Mouse (Mus musculus) heart, postnatal 25 days (tissue): ENCODE results near the gene Zfp383. TPM values are rescaled to one million over a fixed set of nuclear protein-coding genes. Genes with fewer than 3 reads are reported as not detected.
"Not testable (repeated sequence)": the region's sequence is repeated elsewhere in the genome, so short reads cannot be mapped to it uniquely, and the experiment has no call there.

Source experiments
- DNase-seq: peaks from one replicate; pipeline ENCODE4 v3.0.0; 2022; ENCODE audit warnings: low spot score
- intact Hi-C: fragments of 180-260 bp; cut with DNase I; formaldehyde crosslinking; loops from one replicate; pipeline ENCODE4 v1.15.1; 2025
- microRNA-seq: library from miRNA; unstranded; fragments of <30 nt; microRNA quantifications from one replicate; pipeline ENCODE4 v1.2.0, GENCODE M21; 2022
- total RNA-seq, 2 experiments: library from RNA; stranded (reverse); gene quantifications; 2 replicates each; pipeline ENCODE4 v1.2.3; 2021

Gene Zfp383
- total RNA-seq, 2 experiments from 2014 or later = 6.2 to 8.2 TPM

DNA sequence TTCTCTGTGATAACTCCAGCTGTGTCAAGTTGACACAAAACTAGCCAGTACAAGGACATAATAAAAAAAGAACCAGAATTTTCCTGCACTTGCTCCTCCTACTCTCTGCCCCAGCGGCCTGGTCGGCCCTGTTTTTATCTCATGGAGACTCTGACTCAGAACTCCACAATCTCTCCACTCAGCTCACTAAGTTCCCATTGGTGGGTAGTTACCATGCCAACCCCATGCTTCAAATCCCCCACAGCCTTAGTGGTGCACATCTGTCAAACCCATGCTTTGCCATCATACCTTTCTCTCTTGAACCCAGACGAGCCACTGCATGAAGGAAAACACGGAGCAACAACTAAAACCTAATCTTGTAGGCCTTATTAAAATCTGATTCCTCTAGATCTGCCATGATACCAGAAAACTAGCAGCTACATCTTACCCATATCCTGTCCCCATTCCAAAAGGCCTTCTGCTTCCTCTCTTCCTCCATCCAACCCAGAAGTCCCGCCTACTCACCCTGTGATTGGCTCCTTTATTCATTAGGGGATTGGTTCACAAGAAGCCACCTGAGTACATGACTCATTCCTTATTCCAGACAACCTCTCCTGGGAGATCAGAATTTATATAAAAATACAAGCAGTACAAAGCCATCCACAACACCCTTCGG, 13.5 kb downstream of the Zfp383 start:
- DNase-seq = no peak
- intact Hi-C loops = no loop called here

DNA sequence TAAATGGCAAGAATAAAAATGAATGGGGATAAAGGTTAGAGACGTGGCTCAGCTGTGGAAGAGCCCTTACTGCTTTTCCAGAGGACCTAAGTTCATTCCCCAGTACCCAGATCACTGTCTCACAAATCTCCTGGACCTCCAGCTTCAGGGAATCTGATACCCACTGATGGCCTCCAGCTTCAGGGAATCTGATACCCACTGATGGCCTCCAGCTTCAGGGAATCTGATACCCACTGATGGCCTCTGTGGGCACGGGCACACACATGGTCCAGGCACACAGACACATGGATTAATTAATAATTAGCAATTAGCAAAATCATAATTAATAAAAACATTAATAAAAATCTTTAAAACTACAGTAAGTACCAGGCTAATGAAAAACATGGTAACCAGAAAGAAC, 14.8 kb downstream of the Zfp383 start:
- no peak for DNase-seq
- intact Hi-C loops = no loop called here

DNA sequence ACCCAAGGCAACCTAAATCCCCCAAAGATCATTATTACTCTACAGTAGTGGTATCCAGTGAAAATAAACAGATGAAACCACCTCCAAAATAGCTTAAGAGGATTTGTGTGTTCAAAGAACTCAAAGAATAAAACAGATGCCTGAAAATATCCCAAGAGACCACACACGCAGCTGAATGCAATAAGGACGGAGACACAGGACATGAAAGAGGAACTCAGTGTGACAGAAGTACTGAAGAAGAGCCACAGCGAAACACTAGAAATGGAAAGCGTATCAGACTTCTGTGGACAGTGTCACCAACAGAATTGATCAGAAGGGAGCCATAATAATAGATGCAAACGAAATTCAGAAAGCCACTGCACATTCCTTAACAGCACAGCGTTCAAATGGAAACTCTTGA, 30.8 kb downstream of the Zfp383 start:
- intact Hi-C loops = no loop called here
- DNase-seq = no peak

DNA sequence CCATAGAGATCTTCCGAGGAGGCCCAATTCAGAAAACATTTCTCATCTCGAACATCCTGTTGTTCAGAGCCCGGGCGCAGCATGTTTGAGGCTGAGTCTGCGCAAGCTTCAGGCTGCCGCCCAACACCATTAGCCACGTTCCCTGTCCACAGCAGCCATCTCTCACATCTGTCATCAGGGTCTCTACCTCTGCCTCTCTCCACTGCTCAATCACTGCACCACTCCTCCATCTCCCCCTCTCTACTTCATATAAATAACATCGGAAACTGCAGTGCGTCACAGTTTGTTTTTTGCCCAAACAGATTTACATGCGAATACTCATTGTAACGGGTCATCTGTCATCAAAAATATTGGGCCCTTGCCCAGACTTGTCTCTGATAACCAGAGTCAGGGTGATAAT, 33.0 kb downstream of the Zfp383 start:
- intact Hi-C loops = no loop called here
- DNase-seq = no peak

DNA sequence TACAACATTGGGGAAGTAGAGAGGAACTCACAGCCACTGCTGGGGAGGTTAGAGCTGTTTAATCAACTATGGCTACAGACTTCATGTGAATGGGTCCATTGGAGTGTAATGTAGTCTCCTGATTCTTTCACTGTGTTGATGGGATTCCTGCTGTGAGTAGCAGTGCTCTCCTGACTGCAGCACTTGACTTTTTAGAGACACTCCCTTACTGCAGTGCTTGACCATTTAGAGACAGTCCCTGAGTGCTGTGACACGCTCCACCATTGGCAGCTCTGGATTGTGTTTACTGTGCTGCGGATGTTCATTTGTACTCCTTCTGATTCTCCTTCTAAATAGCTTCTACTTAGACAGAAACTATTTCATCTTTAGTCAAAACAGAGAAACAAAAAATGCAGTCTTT, 34.7 kb downstream of the Zfp383 start:
- no peak for DNase-seq
- intact Hi-C loops = no loop called here

DNA sequence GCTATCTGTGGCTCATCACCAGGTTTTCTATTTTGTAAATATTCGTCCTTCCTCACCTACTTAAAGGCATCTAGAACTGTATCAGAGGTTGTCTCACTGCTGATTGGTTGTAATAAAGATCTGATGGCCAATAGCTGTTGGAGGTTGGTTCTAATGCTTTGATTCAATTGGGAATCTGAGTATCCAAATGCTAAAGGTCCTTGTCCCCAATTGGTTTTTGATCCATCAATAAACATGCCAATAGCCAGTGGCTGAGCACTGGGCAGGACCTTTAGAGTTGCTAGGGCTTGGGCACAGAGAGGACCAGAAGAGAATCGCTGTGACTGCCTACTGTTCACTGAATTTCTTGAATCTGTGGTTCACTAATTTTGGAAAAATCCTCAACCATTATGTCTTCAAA, 35.7 kb downstream of the Zfp383 start:
- DNase-seq = no peak
- intact Hi-C loops = no loop called here

DNA sequence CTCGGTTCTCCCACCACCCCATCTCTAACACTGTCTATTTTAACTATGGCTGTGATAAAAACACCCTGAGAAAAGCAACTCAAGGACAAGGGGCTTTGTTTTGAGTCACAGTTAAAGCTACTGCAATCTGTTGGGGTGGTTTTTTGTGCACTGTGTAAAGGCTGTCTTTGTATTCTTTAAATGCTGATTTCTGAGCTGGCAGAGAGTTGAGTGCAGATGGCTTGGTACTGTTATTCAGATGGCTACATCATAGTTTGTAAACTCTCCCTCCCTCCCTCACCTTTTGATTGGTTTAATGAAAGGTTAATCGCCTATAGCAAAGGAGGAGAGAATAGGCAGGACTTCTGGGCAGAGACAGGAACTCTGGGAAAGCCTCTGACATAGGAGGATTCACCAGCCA, 36.2 kb downstream of the Zfp383 start:
- intact Hi-C loops = no loop called here
- no peak for DNase-seq

DNA sequence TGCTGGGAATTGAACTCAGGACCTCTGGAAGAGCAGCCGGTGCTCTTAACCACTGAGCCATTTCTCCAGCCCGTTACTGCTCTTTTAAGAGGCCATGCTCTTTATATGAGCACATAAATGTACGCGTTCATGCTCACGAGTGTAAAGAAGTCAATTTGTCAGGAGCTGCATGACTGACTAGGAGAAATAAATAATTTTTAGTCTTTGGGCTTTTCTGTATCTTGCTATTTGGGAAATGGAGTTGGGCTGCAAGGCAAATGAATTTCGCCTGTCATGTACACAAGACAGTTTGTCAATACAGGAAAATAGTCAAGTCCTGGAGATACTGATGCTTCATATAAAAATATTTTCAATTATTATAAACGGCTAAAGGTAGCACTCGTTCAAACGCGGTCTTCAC, 45.1 kb downstream of the Zfp383 start:
- DNase-seq = no peak
- intact Hi-C loops = no loop called here

DNA sequence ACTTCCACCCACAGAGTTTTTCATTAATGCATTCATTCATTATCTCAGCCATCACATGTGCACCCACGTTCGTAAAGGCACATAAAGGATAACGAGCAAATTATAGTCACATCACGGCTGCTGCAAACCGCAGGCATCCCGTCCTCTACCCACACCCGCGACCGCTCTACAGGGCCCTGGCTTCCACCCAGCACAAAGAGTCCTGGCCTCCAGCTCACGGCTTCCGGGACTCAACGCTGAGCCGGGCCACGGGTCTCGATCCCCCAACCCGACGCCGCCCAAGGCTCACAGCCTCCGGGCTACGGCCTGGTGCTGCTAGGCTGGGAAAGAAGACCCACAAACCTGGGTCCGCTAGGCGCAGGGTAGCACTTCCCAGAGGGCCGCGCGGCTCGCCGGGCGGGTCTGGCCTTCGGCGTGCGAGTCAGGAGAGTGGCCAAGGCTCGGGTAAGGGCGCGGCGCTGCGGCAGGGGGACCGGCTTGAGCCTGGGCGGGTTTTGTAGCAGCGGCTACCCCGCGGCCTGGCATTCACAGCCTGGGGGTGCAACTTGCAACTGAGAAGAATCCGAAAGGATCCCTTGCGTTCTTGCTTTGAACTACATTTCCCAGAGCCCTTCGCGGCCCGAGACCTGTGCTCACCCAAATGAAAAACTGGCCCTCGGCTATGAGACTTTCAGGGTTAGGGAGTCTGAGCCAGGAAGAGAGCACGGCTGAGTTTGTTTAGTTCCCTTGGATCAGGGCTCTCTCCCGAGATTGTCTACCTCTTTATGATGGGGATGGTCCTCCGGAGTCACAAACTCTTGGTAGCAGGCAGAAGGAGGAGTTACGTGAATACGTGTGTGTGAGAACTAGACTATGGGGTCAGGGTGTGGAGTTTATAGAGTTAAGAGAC, 45.7 kb downstream of the Zfp383 start, which contains the start of gene Zfp74:
TSS of gene Zfp74 (minus strand) at position 577 of the 889 bp plus-strand sequence.
- intact Hi-C loops = loop anchor here (2.0 kb wide), 2 partner anchors 29 to 43 kb away; partner anchors contain the start of gene Zfp568
- DNase-seq = peak; percentile 54

DNA sequence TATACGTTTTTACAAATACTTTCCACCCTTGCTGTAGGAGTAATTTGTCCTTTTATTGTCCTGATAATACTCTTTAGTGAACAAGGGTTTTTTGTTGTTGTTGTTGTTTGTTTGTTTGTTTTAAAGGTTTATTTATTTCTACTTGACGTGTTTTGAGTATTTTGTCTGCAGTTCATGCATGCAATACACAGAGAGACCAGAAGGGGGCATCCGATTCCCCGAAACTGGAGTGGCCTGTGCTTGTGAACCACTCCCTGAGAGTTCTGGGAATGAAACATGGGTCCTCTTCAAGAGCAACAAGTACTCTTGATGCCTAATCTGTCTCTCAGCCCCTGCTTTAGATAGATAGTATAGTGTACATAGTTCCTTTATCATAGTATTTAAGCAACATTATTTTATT, 46.7 kb downstream of the Zfp383 start:
- DNase-seq = no peak
- intact Hi-C loops = loop anchor here (2.0 kb wide), 2 partner anchors 28 to 44 kb away; partner anchors contain the start of gene Zfp568

DNA sequence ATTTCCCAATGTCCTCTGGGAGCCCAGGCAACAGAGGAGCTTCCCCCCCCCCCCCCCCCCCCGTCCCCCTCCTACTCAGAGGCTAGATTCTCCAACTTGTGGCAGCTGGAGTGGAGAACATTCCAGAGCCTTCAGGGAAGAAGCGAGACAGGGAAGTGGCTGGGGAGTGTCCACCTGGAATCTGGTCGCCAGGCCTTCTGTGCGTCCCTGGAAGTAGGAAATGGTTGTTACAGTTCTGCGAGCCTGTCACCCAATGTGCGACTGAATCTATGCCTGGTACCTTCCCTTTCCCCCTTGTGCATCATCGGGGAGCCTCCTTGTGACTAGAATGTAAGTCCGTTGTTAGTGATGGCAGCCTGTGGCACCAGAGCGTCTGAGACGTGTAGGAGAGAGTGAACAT, 48.2 kb downstream of the Zfp383 start:
- intact Hi-C loops = no loop called here
- no peak for DNase-seq

DNA sequence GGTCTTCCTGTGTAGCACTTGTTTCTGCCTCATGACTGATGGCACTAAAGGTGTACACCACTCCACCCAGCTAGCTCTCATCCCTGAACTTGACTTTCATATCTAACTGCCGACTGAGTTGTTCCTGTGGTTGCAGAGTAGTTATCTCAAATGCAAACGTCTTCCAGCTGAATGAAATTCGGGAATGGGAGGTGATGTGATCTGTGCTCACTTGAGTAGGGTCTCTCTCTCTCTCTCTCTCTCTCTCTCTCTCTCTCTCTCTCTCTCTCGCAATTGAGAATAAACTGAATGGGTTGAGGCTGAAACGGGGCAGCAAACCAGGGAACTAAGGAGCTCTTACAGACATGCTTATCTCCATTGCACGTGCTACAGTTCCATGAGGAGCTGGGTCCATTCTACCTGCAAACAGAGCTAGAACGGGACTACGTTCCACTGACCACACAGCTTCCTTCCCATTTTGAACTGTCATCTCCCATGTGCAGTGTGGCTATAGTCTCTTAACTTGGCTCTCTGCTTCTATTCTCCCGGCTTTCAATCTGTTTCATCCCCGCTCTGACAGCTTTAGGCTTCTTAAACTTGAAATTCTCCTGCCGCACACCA, 50.2 kb downstream of the Zfp383 start:
- no peak for DNase-seq
- intact Hi-C loops = no loop called here

DNA sequence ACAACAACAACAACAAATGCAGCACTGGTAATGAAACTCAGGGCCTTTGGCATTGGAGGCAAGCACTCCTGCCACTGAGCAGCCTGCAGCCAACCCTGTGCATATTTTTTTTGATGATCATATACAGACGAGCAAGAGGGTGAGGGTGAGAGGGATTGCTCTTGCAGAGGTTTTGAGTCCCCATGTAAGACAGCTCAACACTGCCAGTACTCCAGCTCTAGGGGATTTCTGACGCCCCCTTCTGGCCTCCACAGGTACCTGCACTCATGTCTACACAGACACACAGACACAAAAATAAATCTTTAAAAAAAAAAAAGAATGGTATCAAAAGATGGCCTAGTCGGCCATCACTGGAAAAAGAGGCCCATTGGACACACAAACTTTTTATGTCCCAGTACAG, 51.0 kb downstream of the Zfp383 start:
- intact Hi-C loops = no loop called here
- DNase-seq = no peak

DNA sequence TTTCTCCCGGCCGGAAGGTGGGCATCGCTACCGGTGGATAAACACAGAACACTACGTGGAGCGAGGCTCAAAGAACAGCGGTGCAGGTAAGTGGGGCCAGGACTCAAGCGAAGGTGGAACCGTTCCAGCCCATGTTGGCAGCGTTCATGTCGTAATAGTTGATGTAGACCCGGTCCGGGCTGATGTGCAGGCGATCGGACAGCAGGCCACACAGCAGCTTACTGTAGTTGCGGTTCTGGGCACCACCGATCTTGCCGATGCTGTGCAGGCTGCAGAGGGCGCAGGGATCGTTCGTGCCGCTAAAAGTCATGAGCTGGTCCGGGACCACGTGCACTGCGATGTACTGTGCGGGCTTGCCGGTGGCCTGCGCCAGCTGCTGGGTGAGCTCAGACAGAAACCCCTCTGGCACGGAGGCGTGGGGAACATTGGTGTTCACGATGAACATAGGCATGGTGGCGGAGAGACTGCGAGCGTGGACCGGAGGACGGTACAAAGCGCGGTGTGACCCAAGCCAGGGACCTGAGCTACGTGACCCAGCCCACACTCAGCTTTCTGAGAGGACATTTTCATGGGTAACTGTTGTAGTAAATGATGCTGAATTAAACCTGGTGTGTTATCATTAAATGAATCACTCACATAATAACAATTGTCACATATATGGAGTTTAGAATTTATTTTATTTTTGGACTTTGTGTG, 57.2 kb downstream of the Zfp383 start:
- intact Hi-C loops, DNase-seq: not testable (repeated sequence)

Small RNA genes lying within 50 kb of the gene (microRNA-seq; reads per million reads assigned to microRNA genes)
- 2.8 reads per million, percentile 3 among the genes with 10 or more reads in this experiment for gene Mir7668

Other genes starting within 250 kb of the Zfp383 start
- not detected for gene Catsperg2, start 181.2 kb upstream of the Zfp383 start, total RNA-seq
- gene Zfp84, start 139.7 kb upstream of the Zfp383 start, total RNA-seq = 10 to 100 TPM; 10.2 to 12.4 TPM
- 1 to 10 TPM; 5.2 to 6.1 TPM for gene Zfp30, start 124.2 kb upstream of the Zfp383 start, total RNA-seq
- gene Zfp790, start 92.1 kb upstream of the Zfp383 start, total RNA-seq = 10 to 100 TPM; 12.4 to 12.7 TPM
- gene Zfp940, start 54.6 kb upstream of the Zfp383 start, total RNA-seq = 1 to 10 TPM in 1 of 2 experiments, under 1 TPM in 1; 0.16 to 1.1 TPM
- 1 to 10 TPM; 3.0 to 3.5 TPM for gene Zfp420, start 48.2 kb upstream of the Zfp383 start, total RNA-seq
- gene Zfp27, start 1.7 kb upstream of the Zfp383 start, total RNA-seq = 1 to 10 TPM; 7.0 to 8.7 TPM
- gene Zfp74, start 45.9 kb downstream of the Zfp383 start, total RNA-seq = 1 to 10 TPM; 6.6 to 7.8 TPM
- 10 to 100 TPM; 24.5 to 28.1 TPM for gene Zfp568, start 75.7 kb downstream of the Zfp383 start, total RNA-seq
- gene Zfp14, start 143.2 kb downstream of the Zfp383 start, total RNA-seq = 1 to 10 TPM; 2.2 to 2.8 TPM
- 1 to 10 TPM; 1.9 to 2.0 TPM for gene Zfp82, start 164.7 kb downstream of the Zfp383 start, total RNA-seq
- gene Gm26920, start 182.2 kb downstream of the Zfp383 start, total RNA-seq = not detected
- gene Zfp566, start 182.3 kb downstream of the Zfp383 start, total RNA-seq = 1 to 10 TPM; 2.2 TPM
- gene Zfp260, start 186.6 kb downstream of the Zfp383 start, total RNA-seq = 10 to 100 TPM; 30.7 to 37.3 TPM
- gene Zfp382, start 213.7 kb downstream of the Zfp383 start, total RNA-seq = 1 to 10 TPM; 2.7 to 2.9 TPM